Mouse (Mus musculus): ENCODE results near the gene Atg4d. TPM values are rescaled to one million over a fixed set of nuclear protein-coding genes. Genes with fewer than 3 reads are reported as not detected.
A peak's percentile ranks its signal among the peaks of the same experiment; 100 is the strongest.

Atg4d gene
- total and polyA plus RNA-seq, 3 experiments, result 83.9 to 99.7 TPM; not detected in 1

DNA sequence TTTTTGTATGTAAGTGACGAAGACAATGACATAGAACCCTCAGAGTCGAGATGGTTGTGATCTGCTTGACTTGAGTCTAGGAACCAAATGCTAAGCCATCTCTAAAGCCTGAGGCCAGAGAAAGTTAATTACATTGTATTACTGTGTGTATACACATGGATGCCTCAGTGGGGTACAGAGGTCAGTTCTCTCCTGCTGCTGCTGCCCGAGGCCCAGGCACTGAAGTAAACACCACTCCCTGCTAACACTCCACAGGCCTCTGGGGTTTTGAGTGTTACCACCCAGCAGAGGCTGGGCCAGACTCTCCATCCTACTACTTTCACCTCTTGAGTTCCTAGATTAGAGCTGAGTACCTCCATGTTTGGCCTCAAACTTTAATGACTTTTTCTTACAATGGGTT lies 18.9 kb downstream of the Atg4d start:
- Histone ChIP-seq H3K9me3 (replicated peaks; ENCODE audit: insufficient read depth, low read length) (no peaks in the 10 kb centered on the region), H3K36me3 (ENCODE audit: control insufficient read depth in 1 of 2, insufficient read depth in 2 of 2, low read length in 2 of 2) (peaks cover 22 to 46% of the 10 kb centered on the region in 2 experiments), H3K79me2 (ENCODE audit: control insufficient read depth, insufficient read depth, low read length, poor library complexity) (peaks cover 30% of the 10 kb centered on the region), H3K27ac (ENCODE audit: control insufficient read depth, low read depth, low read length) (no peak overlapping the region), H3K27me3 (ENCODE audit: control insufficient read depth in 1 of 2, insufficient read depth in 2 of 2, low read length in 2 of 2) (no peaks in the 10 kb centered on the region), H3K4me1 (ENCODE audit: control insufficient read depth in 1 of 2, insufficient read depth in 2 of 2, low read length in 2 of 2) (peaks cover 15% of the 10 kb centered on the region in 2 experiments), H3K9ac (ENCODE audit: control insufficient read depth, low read depth, low read length, poor library complexity, severe bottlenecking) (no peak overlapping the region), H3K4me3 (ENCODE audit: control insufficient read depth in 1 of 2, insufficient read depth in 1 of 2, low read depth in 2 of 2, low read length in 2 of 2) (no peak overlapping the region)
- no peak for TF ChIP-seq ZKSCAN1 (IDR thresholded peaks at IDR 0.05; ENCODE audit: low read depth, low read length)
- TF ChIP-seq POLR2A (IDR thresholded peaks at IDR 0.05; ENCODE audit: control insufficient read depth in 1 of 2, insufficient read depth in 1 of 2, low read depth in 1 of 2, low read length in 2 of 2, poor library complexity in 1 of 2), result peak in 1 of 2 experiments; percentile 40; a peak in 1 of 4 replicates
- DNase-seq (ENCODE audit: low read depth, low spot score), result no peak

DNA sequence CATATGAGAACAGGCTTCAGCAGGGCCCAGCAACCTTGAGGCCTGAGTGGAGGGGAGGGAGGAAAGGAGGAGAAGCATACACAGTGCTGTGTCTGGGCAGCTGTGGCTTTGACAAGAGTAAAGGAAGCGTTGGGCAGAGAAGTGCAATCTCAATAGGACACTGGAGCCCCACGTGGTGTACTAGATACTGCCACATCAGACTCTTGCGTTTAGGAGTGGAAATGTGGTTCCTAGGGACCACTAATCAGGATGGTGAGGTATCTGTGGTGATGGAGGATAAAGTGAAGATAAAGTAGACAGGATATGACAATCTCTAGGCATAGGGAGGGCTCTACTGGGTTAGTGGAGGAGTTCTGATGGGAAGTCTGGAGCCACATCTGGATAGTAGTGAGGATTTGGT lies 21.7 kb downstream of the Atg4d start:
- Histone ChIP-seq H3K9me3 (replicated peaks; ENCODE audit: insufficient read depth, low read length) (no peaks in the 10 kb centered on the region), H3K27me3 (ENCODE audit: control insufficient read depth in 1 of 2, insufficient read depth in 2 of 2, low read length in 2 of 2) (no peaks in the 10 kb centered on the region), H3K27ac (ENCODE audit: control insufficient read depth, low read depth, low read length) (peak overlapping the region; percentile 85), H3K79me2 (ENCODE audit: control insufficient read depth, insufficient read depth, low read length, poor library complexity) (peaks cover 51% of the 10 kb centered on the region), H3K4me3 (ENCODE audit: control insufficient read depth in 1 of 2, insufficient read depth in 1 of 2, low read depth in 2 of 2, low read length in 2 of 2) (peak overlapping the region; percentile 69 to 71), H3K4me1 (ENCODE audit: control insufficient read depth in 1 of 2, insufficient read depth in 2 of 2, low read length in 2 of 2) (peaks cover 23 to 25% of the 10 kb centered on the region in 2 experiments), H3K36me3 (ENCODE audit: control insufficient read depth in 1 of 2, insufficient read depth in 2 of 2, low read length in 2 of 2) (peaks cover 25 to 35% of the 10 kb centered on the region in 2 experiments), H3K9ac (ENCODE audit: control insufficient read depth, low read depth, low read length, poor library complexity, severe bottlenecking) (peak overlapping the region; percentile 75)
- TF ChIP-seq ETS1 (IDR thresholded peaks at IDR 0.05; ENCODE audit: low read depth, low read length), result no peak
- TF ChIP-seq KAT2A (conservative IDR thresholded peaks at IDR 0.05; ENCODE audit: low read depth, low read length), result no peak
- peak; percentile 81 for TF ChIP-seq GATA1 (IDR thresholded peaks at IDR 0.05; ENCODE audit: low read depth, low read length)
- TF ChIP-seq MXI1 (IDR thresholded peaks at IDR 0.05; ENCODE audit: low read depth, low read length), result no peak
- TF ChIP-seq RAD21 (IDR thresholded peaks at IDR 0.05; ENCODE audit: low read depth, low read length), result no peak
- 0 out of 2 replicates have a peak, but pooled peaks have one; percentile 33 for TF ChIP-seq TBP (IDR thresholded peaks at IDR 0.05; ENCODE audit: low read depth, low read length)
- no peak; a peak in 1 of 4 replicates for TF ChIP-seq POLR2A (IDR thresholded peaks at IDR 0.05; ENCODE audit: control insufficient read depth in 1 of 2, insufficient read depth in 1 of 2, low read depth in 1 of 2, low read length in 2 of 2, poor library complexity in 1 of 2)
- no peak for TF ChIP-seq ZMIZ1 (IDR thresholded peaks at IDR 0.05; ENCODE audit: low read depth, low read length)
- no peak for TF ChIP-seq USF1 (IDR thresholded peaks at IDR 0.05; ENCODE audit: low read depth, low read length)
- peak; percentile 36; the same call in 1 of the 2 replicates for TF ChIP-seq TAL1 (IDR thresholded peaks at IDR 0.05; ENCODE audit: low read length)
- no peak for TF ChIP-seq MAX (IDR thresholded peaks at IDR 0.05; ENCODE audit: low read length)
- DNase-seq (ENCODE audit: low read depth, low spot score), result peak; percentile 83

DNA sequence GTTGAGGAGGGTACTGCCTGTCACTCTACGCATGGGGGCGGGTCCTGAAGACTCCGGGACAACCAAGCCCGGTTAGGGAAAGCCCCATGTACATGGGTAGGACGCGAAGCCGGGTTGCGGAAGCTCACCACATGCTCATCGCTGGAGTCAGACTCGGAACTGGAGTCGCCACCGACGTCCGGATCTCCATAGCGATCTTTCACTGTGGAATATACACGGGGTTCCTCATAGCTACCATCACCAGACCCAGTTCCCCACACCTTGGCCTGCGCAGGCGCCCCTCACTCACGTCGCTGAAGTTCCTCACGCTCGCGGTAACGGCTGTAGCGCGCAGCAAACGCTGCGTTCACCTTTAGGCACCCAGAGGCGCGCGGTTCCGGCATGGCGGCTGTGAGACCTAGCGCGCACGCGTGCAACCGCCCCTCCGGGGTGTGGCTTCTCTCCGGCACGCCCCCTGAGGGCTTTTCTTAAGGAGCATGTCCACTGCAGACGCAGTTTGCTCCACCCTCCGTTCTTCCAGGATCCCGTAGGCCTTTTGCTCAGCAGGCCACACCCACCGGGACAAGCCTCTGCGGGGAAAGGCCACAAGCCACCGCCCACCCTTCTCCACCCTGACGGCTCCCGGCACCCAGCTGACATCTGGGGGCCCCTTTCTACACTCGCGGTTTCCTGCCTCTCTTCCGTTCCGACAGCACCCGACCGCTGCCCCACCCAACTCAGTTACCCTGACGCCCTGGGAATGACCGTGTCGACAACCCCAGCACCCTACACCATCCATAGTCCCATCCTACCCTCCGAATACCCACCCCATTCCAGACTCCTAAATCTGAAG lies 22.7 kb downstream of the Atg4d start, which contains the start of gene Kri1:
Kri1 (minus strand) TSS at position 399 of the 832 bp plus-strand sequence.
- peak within 1 kb of the TSS; percentile 69 to 71 for H3K4me3 ChIP-seq (ENCODE audit: control insufficient read depth in 1 of 2, insufficient read depth in 1 of 2, low read depth in 2 of 2, low read length in 2 of 2)
- H3K27ac ChIP-seq (ENCODE audit: control insufficient read depth, low read depth, low read length), result peak within 1 kb of the TSS; percentile 87
- peaks cover 26 to 28% of the 10 kb centered on the region in 2 experiments for H3K4me1 ChIP-seq (ENCODE audit: control insufficient read depth in 1 of 2, insufficient read depth in 2 of 2, low read length in 2 of 2)
- no peaks in the 10 kb centered on the region for H3K27me3 ChIP-seq (ENCODE audit: control insufficient read depth in 1 of 2, insufficient read depth in 2 of 2, low read length in 2 of 2)
- no peaks in the 10 kb centered on the region for H3K9me3 ChIP-seq (replicated peaks; ENCODE audit: insufficient read depth, low read length)
- peaks cover 52% of the 10 kb centered on the region for H3K79me2 ChIP-seq (ENCODE audit: control insufficient read depth, insufficient read depth, low read length, poor library complexity)
- peaks cover 19 to 40% of the 10 kb centered on the region in 2 experiments for H3K36me3 ChIP-seq (ENCODE audit: control insufficient read depth in 1 of 2, insufficient read depth in 2 of 2, low read length in 2 of 2)
- peak; percentile 100 for DNase-seq (ENCODE audit: low read depth, low spot score)
- H3K9ac ChIP-seq (ENCODE audit: control insufficient read depth, low read depth, low read length, poor library complexity, severe bottlenecking), result peak within 1 kb of the TSS; percentile 75
- TF ChIP-seq UBTF (IDR thresholded peaks at IDR 0.05; ENCODE audit: borderline replicate concordance, insufficient read depth, low read depth, low read length) (0 out of 2 replicates have a peak, but pooled peaks have one; percentile 79), EP300 (IDR thresholded peaks at IDR 0.05; ENCODE audit: low read depth in 1 of 2, low read length in 2 of 2) (no peak), NRF1 (IDR thresholded peaks at IDR 0.05; ENCODE audit: insufficient read depth, low read depth, low read length, poor library complexity, severe bottlenecking) (no peak), TAL1 (IDR thresholded peaks at IDR 0.05; ENCODE audit: low read length) (peak; percentile 31; the same call in 1 of the 2 replicates), POLR2A (IDR thresholded peaks at IDR 0.05; ENCODE audit: control insufficient read depth in 1 of 2, insufficient read depth in 1 of 2, low read depth in 1 of 2, low read length in 2 of 2, poor library complexity in 1 of 2) (peak in 1 of 2 experiments; percentile 100; a peak in 2 of 4 replicates), GATA1 (IDR thresholded peaks at IDR 0.05; ENCODE audit: low read depth, low read length) (no peak; the same call in 1 of the 2 replicates), ZNF384 (IDR thresholded peaks at IDR 0.05; ENCODE audit: low read depth, low read length) (no peak), POLR2AphosphoS5 (IDR thresholded peaks at IDR 0.05; ENCODE audit: borderline replicate concordance, low read depth, low read length) (peak; percentile 81; the same call in 1 of the 2 replicates), TBP (IDR thresholded peaks at IDR 0.05; ENCODE audit: low read depth, low read length) (peak; percentile 89), MXI1 (IDR thresholded peaks at IDR 0.05; ENCODE audit: low read depth, low read length) (no peak)
